Mouse (Mus musculus) stomach, postnatal 0 days (tissue): ENCODE measurements around the gene Hikeshi. TPM values are rescaled to one million over a fixed set of nuclear protein-coding genes. Genes with fewer than 3 reads are reported as not detected.

Experiments used
- ATAC-seq: fragments of 200-750 bp; cut with Nextera tagmentation; 2 replicates; pipeline ENCODE4 v1.8.0; 2017; ENCODE audit not compliant: low FRiP score, low TSS enrichment
- DNase-seq: peaks from one replicate; pipeline ENCODE4 v3.0.0-alpha.2; 2016; ENCODE audit warnings: low spot score
- H3K27ac ChIP-seq: fragments of 300-500 bp; sonication (generic); replicated peaks from 2 replicates; pipeline ENCODE4 v1.5.1; 2014; ENCODE audit warnings: mild to moderate bottlenecking, control low read depth
- H3K27me3 ChIP-seq: fragments of 300-500 bp; sonication (generic); 2 replicates; pipeline ENCODE4 v1.6.1; 2014; ENCODE audit warnings: low read length; ENCODE audit not compliant: control insufficient read depth, insufficient read depth
- H3K36me3 ChIP-seq: fragments of 300-500 bp; sonication (generic); 2 replicates; pipeline ENCODE4 v1.6.1; 2014; ENCODE audit warnings: low read length, mixed read lengths; ENCODE audit not compliant: control insufficient read depth, insufficient read depth
- H3K4me1 ChIP-seq: fragments of 300-500 bp; sonication (generic); replicated peaks from 2 replicates; pipeline ENCODE4 v1.6.1; 2014; ENCODE audit warnings: antibody characterized with exemption; ENCODE audit not compliant: control insufficient read depth, insufficient read depth
- H3K4me2 ChIP-seq: fragments of 300-500 bp; sonication (generic); replicated peaks from 2 replicates; pipeline ENCODE4 v1.6.1; 2014; ENCODE audit warnings: low read depth, mild to moderate bottlenecking, control low read depth, moderate library complexity
- H3K4me3 ChIP-seq: fragments of 300-500 bp; sonication (generic); 2 replicates; pipeline ENCODE4 v1.5.1; 2014; ENCODE audit warnings: low read depth, low read length, control low read depth
- H3K9ac ChIP-seq: fragments of 300-500 bp; sonication (generic); 2 replicates; pipeline ENCODE4 v1.6.1; 2014; ENCODE audit warnings: mild to moderate bottlenecking, low read length, control low read depth, mixed read lengths
- H3K9me3 ChIP-seq: fragments of 300-500 bp; sonication (generic); 2 replicates; pipeline ENCODE4 v1.6.1; 2016; ENCODE audit warnings: low read length; ENCODE audit not compliant: control insufficient read depth
- CTCF ChIP-seq: IDR thresholded peaks from 2 replicates; pipeline ENCODE4 v1.5.1; 2016; ENCODE audit warnings: antibody characterized with exemption, low read depth, mild to moderate bottlenecking, moderate library complexity
- EP300 ChIP-seq: optimal IDR thresholded peaks from 2 replicates; pipeline ENCODE3; 2016; ENCODE audit warnings: antibody characterized with exemption
- WGBS: fragments of 180-500 bp; shearing (Covaris S2); extraction: QIAGEN DNeasy Blood & Tissue Kit; methylation state at CpG from one replicate; pipeline ENCODE4 v1.1.7; 2014; 5-methylcytosine and 5-hydroxymethylcytosine counted together
- polyA plus RNA-seq: library from polyadenylated mRNA; unstranded; fragments of >200 nt; fragmentation: Nextera tagmentation; extraction: Ambion mirVana; gene quantifications from 2 replicates; pipeline ENCODE4 v1.2.1, GENCODE M21; 2015

Hikeshi gene
- polyA plus RNA-seq, result 69.2 and 72.8 TPM in 2 replicates

GRCm38 (mm10) chr7:89940571-89941463 lies at the start of gene Hikeshi:
Hikeshi (minus strand) TSS chr7:89941204.
- ATAC-seq (peak; percentile 99), DNase-seq (peak; percentile 93)
- WGBS, result under 1% methylated on average over 45 of the region's 45 CpGs
- no peak for TF ChIP-seq EP300
- Histone ChIP-seq H3K4me3 (peak within 1 kb of the TSS; percentile 89), H3K27ac (peak within 1 kb of the TSS; percentile 86), H3K36me3 (no peaks in the 10 kb centered on the region), H3K9ac (peak within 1 kb of the TSS; percentile 86), H3K4me2 (peak within 1 kb of the TSS; percentile 62), H3K27me3 (no peaks in the 10 kb centered on the region), H3K9me3 (no peaks in the 10 kb centered on the region), H3K4me1 (peaks cover 3% of the 10 kb centered on the region; the same call in 1 of the 2 replicates)

GRCm38 (mm10) chr7:89984421-89984820 lies 43.4 kb upstream of the Hikeshi start:
- Histone ChIP-seq H3K27me3 (no peaks in the 10 kb centered on the region), H3K4me2 (no peak overlapping the region), H3K4me3 (no peak overlapping the region), H3K9ac (no peak overlapping the region), H3K9me3 (no peaks in the 10 kb centered on the region), H3K27ac (no peak overlapping the region), H3K36me3 (no peaks in the 10 kb centered on the region), H3K4me1 (no peaks in the 10 kb centered on the region)
- DNase-seq (no peak), ATAC-seq (no peak)
- TF ChIP-seq EP300 (no peak), CTCF (no peak)

- H3K27me3 ChIP-seq, result no peaks in the 10 kb centered on the region
- H3K4me2 ChIP-seq, result no peak overlapping the region
- ATAC-seq (no peak), DNase-seq (no peak)
- 90% methylated on average over 2 of the region's 2 CpGs for WGBS
- H3K4me1 ChIP-seq, result no peaks in the 10 kb centered on the region
- no peak overlapping the region for H3K4me3 ChIP-seq
- no peak overlapping the region for H3K9ac ChIP-seq
- H3K36me3 ChIP-seq, result no peaks in the 10 kb centered on the region
- no peaks in the 10 kb centered on the region for H3K9me3 ChIP-seq
- TF ChIP-seq EP300, result no peak
- TF ChIP-seq CTCF, result no peak
- H3K27ac ChIP-seq, result no peak overlapping the region
These were observed 42.4 kb upstream of the Hikeshi start for GRCm38 (mm10) chr7:89983441-89983840.

DNA sequence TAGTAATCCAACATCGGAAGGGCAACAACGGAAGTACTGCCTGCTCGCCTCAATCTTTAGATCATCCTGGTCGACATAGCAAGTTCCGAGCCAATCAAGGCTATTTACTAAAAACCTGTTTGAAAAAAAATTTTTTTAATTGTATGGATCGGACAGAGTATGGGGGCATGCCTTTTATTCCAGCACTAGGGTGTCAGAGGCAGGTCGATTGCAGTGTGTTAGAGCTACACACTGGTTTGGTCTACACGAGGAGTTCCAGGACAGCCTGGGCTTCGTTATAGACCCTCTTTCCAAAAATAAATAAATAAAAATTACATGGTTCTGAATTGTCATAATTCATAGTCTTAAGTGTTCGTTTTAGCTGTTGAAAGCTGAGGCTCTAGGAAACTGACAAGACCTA lies 40.6 kb upstream of the Hikeshi start:
- H3K4me1 ChIP-seq, result no peaks in the 10 kb centered on the region
- TF ChIP-seq CTCF (no peak), EP300 (no peak)
- DNase-seq, result no peak
- no peaks in the 10 kb centered on the region for H3K36me3 ChIP-seq
- H3K9me3 ChIP-seq, result no peaks in the 10 kb centered on the region
- H3K9ac ChIP-seq, result peak overlapping the region; percentile 95
- H3K4me2 ChIP-seq, result peak overlapping the region; percentile 54
- peak overlapping the region; percentile 80 for H3K4me3 ChIP-seq
- H3K27ac ChIP-seq, result peak overlapping the region; percentile 100
- 3% methylated on average over 10 of the region's 10 CpGs for WGBS
- no peak for ATAC-seq
- no peaks in the 10 kb centered on the region for H3K27me3 ChIP-seq

DNA sequence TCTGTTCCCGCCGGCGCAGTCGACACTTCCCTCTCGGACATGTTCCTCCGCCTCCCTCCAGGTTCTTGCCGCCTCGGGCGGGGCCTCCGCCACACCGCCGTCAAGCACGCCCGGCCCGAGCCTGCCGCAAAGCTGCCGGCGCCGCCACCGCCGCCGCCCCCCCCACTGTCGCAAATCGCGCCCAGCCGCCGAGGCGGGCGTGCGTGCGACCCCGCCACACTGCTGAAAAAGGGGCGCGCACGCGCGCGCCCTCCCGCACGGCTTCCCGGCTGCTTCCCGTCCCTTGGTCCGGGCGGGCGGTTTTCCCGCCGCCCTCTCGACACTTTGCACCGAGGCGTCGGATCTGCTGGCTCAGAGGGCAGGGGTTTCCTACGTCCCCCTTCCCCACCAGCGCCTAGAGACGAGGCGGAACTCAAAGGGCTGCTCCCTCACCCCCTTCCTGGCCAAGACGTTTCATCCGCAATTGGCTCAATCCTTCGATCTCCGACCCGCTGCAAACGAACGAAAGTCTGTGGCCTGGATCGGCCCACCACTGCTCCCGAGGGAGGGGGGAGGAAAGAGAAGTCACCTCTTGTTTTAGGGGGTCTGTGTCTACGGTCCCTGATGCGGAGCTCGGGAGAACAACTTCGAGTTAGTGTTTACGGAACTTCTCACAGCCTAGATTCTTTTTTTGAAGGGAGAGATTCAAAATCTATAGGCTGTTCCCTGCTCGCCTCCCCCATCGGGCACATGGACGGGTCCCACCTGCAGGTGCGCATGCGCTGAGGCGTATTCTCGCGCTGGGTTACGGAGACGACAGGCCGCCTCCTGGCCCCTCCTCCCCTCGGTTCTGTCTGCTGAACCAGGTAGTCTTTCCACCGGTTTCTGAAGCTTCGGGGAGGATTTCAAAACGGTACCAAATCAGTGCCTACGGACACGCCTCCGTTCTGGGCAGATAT lies 39.8 kb upstream of the Hikeshi start, which contains the start of gene Eed:
TSS of gene Eed (minus strand) at position 499 of the 938 bp plus-strand sequence.
- TF ChIP-seq CTCF (0 out of 2 replicates have a peak, but pooled peaks have one; percentile 12), EP300 (no peak)

More for the DNA sequence above, 39.8 kb upstream of the Hikeshi start, which contains the start of gene Eed:
- peak within 1 kb of the TSS; percentile 95 for H3K9ac ChIP-seq
- H3K4me2 ChIP-seq, result peak within 1 kb of the TSS; percentile 80
- DNase-seq (peak; percentile 96), ATAC-seq (peak; percentile 92)
- WGBS, result under 1% methylated on average over 85 of the region's 87 CpGs
- no peaks in the 10 kb centered on the region for H3K4me1 ChIP-seq
- no peaks in the 10 kb centered on the region for H3K27me3 ChIP-seq
- no peaks in the 10 kb centered on the region for H3K9me3 ChIP-seq
- peak within 1 kb of the TSS; percentile 100 for H3K27ac ChIP-seq
- peak within 1 kb of the TSS; percentile 80 for H3K4me3 ChIP-seq
- 0 out of 2 replicates have a peak, but pooled peaks cover 2% of the 10 kb centered on the region for H3K36me3 ChIP-seq
